Mouse (Mus musculus) thymus, postnatal 0 days (tissue): ENCODE results near the gene Ntn1. TPM values are rescaled to one million over a fixed set of nuclear protein-coding genes. Genes with fewer than 3 reads are reported as not detected.

Experiments
- DNase-seq: peaks from one replicate; pipeline ENCODE4 v3.0.0-alpha.2; 2015; ENCODE audit warnings: low spot score
- polyA plus RNA-seq: library from polyadenylated mRNA; unstranded; fragments of >200 nt; fragmentation: Nextera tagmentation; extraction: Ambion mirVana; gene quantifications from 2 replicates; pipeline ENCODE4 v1.2.1, GENCODE M21; 2015

The Ntn1 gene
- polyA plus RNA-seq, 1 experiment from 2014 or later, result 4.4 TPM

- no peak for DNase-seq
Measured at GRCm38 (mm10) chr11:68384592-68385020, 16.0 kb downstream of the Ntn1 start.

DNA sequence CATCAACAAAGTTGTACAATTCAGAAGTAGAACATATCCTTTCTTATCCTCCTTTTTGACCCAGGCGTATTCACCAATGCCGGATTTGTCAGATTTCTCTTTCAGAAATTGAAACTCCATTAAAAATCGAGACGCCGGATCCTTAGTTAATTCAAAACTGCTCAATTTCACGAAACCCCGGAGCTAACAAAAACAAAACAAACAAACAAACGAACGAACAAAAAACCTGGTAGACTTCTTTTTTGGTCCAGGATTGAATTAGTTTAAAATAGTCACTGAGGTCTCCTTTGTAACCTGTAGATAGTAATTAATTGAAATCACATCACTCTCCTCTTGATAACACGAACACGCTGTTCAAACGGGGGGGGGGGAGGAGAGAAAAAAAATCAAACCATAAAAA lies 16.5 kb downstream of the Ntn1 start:
- DNase-seq, result no peak

GRCm38 (mm10) chr11:68383519-68383918 lies 17.1 kb downstream of the Ntn1 start:
- DNase-seq, result no peak

DNA sequence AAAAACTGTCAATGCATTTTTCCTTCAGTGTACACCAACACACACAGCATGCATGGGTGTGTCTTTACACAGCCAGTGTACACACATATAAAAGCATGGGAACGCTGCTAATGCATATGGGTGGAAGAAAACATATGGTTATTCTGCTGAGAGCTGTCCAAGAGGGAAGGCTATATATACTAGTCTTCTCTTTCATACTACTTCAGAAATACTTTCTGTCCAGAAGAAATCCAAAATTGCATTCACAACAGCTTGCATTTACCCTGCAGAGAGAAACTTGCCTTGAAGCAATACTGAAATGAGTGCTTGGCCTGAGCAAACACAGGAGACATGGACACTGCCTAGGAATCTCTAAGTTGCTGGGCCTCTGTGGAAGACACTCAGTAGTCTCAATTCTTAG lies 18.8 kb downstream of the Ntn1 start:
- DNase-seq, result no peak

- DNase-seq, result no peak
Measured at GRCm38 (mm10) chr11:68381318-68381717, 19.3 kb downstream of the Ntn1 start.

- no peak for DNase-seq
Measured at GRCm38 (mm10) chr11:68378946-68379764, 21.5 kb downstream of the Ntn1 start.

GRCm38 (mm10) chr11:68378419-68378818 lies 22.2 kb downstream of the Ntn1 start:
- DNase-seq, result no peak

- no peak for DNase-seq
Measured at GRCm38 (mm10) chr11:68373105-68373504, 27.5 kb downstream of the Ntn1 start.

GRCm38 (mm10) chr11:68371609-68372008 lies 29.0 kb downstream of the Ntn1 start:
- no peak for DNase-seq

DNA sequence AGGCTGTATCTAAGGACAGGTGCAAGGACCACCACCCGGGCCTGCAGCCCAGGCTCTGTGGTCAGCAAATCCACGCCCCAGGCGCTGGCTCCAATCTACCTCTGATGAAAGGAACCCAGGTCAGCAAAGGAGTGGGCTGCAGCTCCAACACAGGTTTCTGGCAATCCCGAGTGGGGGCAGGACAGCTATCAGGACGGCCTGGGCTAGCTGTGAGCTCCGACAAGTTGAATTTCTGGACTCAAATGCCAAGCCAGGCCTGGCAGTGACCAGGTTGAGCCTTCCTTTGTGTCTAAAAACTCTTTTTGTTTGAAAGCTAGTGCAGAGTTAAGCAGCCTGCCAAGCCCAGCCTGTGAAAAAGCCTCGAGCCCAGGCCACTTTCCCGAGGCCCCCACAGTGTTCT lies 43.7 kb downstream of the Ntn1 start:
- no peak for DNase-seq

- no peak for DNase-seq
Measured at GRCm38 (mm10) chr11:68355561-68355960, 45.1 kb downstream of the Ntn1 start.

GRCm38 (mm10) chr11:68354848-68355247 lies 45.8 kb downstream of the Ntn1 start:
- no peak for DNase-seq

DNA sequence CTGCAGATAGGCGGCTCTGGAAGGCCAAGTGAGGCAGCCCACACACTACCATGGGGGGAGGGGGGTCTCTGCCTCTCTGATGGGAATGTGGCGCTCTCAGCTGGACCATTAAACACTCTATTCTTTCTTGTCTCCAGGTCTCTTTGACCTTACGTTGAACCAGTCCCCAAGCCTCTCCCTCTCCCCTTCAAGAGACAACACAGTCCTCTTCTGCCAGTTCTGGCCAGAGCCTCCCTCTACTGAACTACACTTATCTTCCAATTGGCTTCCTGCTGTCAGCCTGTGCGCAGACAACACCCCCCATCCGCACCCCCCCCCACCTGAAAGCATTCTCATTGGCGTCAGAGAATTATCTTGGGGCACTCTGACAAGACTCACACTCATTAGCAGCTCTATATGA lies 48.4 kb downstream of the Ntn1 start:
- DNase-seq, result no peak

- DNase-seq, result no peak
Measured at GRCm38 (mm10) chr11:68348851-68349250, 51.8 kb downstream of the Ntn1 start.

- no peak for DNase-seq
Measured at GRCm38 (mm10) chr11:68348083-68348482, 52.5 kb downstream of the Ntn1 start.

- no peak for DNase-seq
Measured at GRCm38 (mm10) chr11:68347508-68347907, 53.1 kb downstream of the Ntn1 start.

DNA sequence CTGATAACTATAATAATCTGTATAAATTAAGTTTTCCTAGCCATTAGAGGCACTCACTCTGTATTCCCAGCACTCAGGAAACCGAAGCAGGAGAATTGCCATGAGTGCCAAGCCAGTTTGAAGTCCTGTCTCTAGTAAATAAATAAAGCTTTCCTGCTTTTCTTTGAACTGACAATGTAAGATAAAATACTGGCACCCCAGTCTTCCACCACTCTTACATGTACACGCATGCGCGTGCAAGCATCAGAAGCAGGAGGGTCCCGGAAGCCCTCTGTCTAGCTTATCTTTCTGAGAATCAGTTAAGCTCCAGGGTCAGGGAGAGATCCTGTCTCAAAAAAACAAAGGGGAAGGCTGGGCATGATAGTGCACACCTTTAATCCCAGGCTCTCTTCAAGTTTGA lies 54.5 kb downstream of the Ntn1 start:
- DNase-seq, result no peak

- DNase-seq, result no peak
Measured at GRCm38 (mm10) chr11:68344221-68344620, 56.4 kb downstream of the Ntn1 start.

DNA sequence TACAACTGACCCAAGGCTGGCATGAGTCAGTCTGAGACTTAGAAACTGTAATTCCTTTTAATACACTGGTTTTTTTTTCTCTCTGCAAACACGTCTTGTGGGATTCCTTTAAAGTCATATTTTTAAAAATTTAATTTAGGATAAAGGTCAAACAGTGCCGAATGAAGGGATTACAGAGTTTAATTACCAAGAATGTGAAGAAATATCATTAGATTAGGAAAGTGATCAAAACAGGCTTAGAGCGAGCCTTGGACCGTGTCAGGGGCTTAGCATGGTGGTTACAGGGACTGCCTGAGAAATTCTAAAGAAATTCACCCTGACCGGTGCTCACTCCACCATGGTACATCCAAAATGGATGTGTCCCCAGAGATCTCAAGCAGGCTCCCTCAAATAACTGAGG lies 57.9 kb downstream of the Ntn1 start:
- no peak for DNase-seq

GRCm38 (mm10) chr11:68342003-68342400 lies 58.6 kb downstream of the Ntn1 start:
- DNase-seq, result no peak

DNA sequence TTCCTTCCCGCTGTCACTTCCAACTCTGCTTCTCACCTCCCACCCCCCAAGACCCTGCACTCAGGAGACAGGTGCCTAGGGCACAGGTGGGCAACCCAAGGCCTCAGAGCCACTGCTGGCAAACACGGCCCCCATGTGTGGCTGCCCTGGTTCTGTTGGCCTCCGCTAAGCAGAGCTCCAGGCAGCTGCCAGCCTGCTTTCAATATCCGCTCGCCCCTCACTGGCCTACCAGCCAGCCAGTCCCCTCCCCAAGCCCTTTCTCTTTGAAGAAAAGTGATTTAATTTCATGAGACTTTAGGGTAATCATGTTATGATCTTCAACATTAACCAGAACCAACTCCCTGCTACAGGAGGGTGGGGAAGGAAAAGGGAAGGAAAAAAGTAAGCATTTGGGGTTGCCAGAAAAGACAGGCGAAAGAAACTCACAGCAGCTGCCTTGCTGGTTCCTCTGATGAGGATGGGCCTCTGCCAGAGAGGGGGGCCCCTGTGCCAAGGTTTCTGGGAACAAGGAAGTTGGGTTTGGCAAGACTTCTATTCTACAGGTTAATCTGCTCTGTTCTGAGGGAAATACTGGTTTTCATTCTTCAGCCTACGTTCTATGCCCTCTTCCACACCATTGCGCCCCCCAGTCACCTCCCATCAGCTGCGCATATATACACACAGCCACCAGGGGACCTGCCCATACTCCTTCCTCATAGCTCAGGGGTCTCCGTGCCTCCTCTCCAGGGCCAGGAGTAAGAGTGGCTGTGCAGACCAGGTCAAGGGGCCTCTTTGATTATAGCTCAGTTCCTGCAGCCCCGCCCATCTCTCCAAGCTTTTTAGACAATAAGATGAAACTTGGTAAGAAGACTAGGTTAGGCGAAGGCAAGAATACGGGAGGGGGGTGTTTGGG lies 59.3 kb downstream of the Ntn1 start:
- no peak for DNase-seq

DNA sequence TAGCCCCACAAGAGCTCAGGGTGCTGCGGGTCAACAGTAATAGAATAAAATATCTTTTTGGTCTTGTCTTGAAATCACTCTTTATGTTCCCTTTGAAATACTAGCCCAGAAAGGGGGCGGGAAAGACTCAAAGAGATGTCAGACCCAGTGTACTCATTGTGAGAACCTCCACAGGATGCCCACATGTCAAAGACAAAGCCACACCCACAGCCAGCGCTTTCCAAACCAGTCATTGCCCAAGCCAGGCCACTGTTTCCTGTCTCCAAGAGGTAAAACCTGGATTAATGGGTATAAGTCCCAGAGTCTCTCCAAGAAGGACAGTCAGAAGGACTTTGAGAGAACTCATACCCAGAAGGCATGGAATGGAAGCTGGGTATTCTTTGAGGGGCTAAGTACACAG lies 60.3 kb downstream of the Ntn1 start:
- DNase-seq, result no peak
